Mouse (Mus musculus): ENCODE results near the gene Ctnnal1. TPM values are rescaled to one million over a fixed set of nuclear protein-coding genes. Genes with fewer than 3 reads are reported as not detected.

Gene Ctnnal1
- polyA plus RNA-seq (2015; fragmentation: Nextera tagmentation; extraction: Ambion mirVana): 6.7 and 8.0 TPM in 2 replicates

DNA sequence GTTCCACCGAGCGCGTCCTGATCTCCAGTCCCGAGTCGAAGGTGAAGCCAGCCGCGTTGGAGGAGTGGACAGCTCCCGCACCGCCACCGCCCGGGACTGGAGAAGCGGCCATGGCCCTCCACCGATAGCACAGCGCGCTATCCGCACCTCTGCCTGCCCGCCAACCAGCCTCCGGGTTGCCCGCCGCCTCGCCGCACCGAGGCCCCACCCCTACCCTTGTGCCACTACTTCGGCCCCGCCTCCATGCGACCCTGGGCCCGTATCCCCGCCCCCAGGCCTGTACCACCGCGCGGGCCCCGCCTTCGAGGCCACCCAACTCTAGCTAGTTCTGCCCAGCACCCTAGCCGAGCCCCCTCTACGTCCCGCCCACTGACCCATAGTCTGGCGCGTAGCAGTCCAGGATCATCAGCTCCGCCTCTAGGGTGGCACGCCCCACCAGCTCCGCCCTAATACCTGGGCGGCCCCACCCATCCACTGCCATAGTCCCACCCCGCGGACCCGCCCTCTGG is at the start of gene Ctnnal1:
Ctnnal1 (minus strand) TSS at position 186 of the 509 bp plus-strand sequence.
- WGBS (ENCODE audit: insufficient replicate concordance): under 1% methylated on average over 45 of the region's 45 CpGs
- Histone ChIP-seq H3K4me2 (peak within 1 kb of the TSS; percentile 98), H3K9ac (peak within 1 kb of the TSS; percentile 81), H3K36me3 (replicated peaks) (no peaks in the 10 kb centered on the region), H3K4me1 (replicated peaks) (peaks cover 47% of the 10 kb centered on the region), H3K4me3 (replicated peaks) (peak within 1 kb of the TSS; percentile 82), H3K9me3 (replicated peaks) (no peaks in the 10 kb centered on the region), H3K27me3 (no peaks in the 10 kb centered on the region), H3K27ac (replicated peaks) (peak within 1 kb of the TSS; percentile 88)
- ATAC-seq (ENCODE audit: insufficient read depth): peak; percentile 92

DNA sequence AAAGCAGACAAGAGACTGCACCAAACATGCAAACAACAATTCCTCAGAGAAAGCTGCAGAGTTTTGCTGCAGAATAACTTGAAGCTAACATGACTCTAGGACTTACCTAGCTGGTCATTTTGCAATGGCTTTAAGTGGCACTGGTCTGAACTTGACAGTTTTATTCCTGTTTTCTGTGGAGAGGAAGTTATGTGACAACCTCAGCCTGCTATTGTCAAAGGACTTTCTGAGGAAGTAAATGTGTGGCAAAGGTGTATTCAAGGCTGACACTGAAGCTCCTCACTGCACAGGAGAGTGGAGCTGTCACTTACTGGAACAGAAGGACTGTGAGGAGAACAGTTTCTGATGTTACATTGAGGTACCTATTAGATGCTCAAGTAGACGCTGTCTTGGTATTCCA is 49.8 kb upstream of the Ctnnal1 start:
- Histone ChIP-seq H3K9me3 (replicated peaks) (no peaks in the 10 kb centered on the region), H3K27ac (replicated peaks) (no peak overlapping the region), H3K4me2 (no peak overlapping the region), H3K36me3 (replicated peaks) (peaks cover 49% of the 10 kb centered on the region), H3K4me3 (replicated peaks) (no peak overlapping the region), H3K27me3 (no peaks in the 10 kb centered on the region), H3K4me1 (replicated peaks) (no peaks in the 10 kb centered on the region), H3K9ac (no peak overlapping the region)
- whole genome bisulfite sequencing (ENCODE audit: insufficient replicate concordance): 76% methylated on average over 1 of the region's 1 CpGs
- no peak for ATAC-seq (ENCODE audit: insufficient read depth)

DNA sequence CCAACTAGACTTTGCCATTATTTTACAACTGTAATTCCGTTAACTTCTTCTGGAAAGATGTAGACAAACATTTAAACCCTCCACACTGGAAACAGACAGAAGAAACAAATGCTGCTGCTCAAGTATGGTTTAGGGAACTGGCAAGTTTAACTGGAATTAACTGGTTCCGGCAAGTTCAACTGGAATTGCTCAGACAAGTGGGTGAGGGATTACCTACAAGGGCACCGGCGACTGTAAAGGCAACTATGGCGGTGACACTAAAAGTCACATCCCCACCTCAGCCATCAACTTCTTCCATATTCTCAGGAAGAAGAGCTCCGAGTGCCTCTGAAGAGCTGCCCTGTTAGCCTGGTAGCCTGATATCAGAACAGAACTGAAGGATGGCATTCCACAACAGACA is 49.4 kb upstream of the Ctnnal1 start:
- Histone ChIP-seq H3K4me1 (replicated peaks) (no peaks in the 10 kb centered on the region), H3K27ac (replicated peaks) (no peak overlapping the region), H3K9me3 (replicated peaks) (no peaks in the 10 kb centered on the region), H3K4me3 (replicated peaks) (no peak overlapping the region), H3K9ac (no peak overlapping the region), H3K27me3 (no peaks in the 10 kb centered on the region), H3K36me3 (replicated peaks) (peaks cover 49% of the 10 kb centered on the region), H3K4me2 (no peak overlapping the region)
- WGBS (ENCODE audit: insufficient replicate concordance): 84% methylated on average over 6 of the region's 6 CpGs
- no peak for ATAC-seq (ENCODE audit: insufficient read depth)

GRCm38 (mm10) chr4:56912382-56913001 is 47.5 kb upstream of the Ctnnal1 start:
- no peaks in the 10 kb centered on the region for H3K27me3 ChIP-seq
- H3K4me2 ChIP-seq: no peak overlapping the region
- H3K27ac ChIP-seq (replicated peaks): no peak overlapping the region
- WGBS (ENCODE audit: insufficient replicate concordance): 88% methylated on average over 7 of the region's 7 CpGs
- H3K36me3 ChIP-seq (replicated peaks): peaks cover 53% of the 10 kb centered on the region
- ATAC-seq (ENCODE audit: insufficient read depth): no peak
- no peak overlapping the region for H3K9ac ChIP-seq
- H3K4me3 ChIP-seq (replicated peaks): no peak overlapping the region
- no peaks in the 10 kb centered on the region for H3K9me3 ChIP-seq (replicated peaks)
- no peaks in the 10 kb centered on the region for H3K4me1 ChIP-seq (replicated peaks)

DNA sequence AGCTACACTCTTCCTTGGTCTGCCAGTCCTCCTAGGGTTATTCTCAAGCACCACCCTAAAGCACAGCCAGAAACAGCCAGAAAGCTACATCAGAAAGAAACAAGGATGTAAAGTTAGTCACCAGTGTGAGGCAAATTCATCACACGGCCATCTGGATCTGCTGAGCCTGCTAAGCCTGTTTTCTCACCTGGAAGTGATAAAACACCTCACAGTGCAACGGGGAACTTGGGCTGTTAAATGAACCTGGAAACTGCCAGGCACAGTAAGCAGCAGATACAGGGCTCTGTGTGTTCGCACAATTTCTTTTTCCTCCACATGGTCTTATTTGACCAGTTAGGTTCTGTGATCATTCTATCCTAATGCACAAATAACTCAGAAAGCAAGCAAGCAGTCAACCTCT is 44.6 kb upstream of the Ctnnal1 start:
- H3K4me1 ChIP-seq (replicated peaks): no peaks in the 10 kb centered on the region
- WGBS (ENCODE audit: insufficient replicate concordance): 71% methylated on average over 3 of the region's 3 CpGs
- no peak overlapping the region for H3K9ac ChIP-seq
- no peak for ATAC-seq (ENCODE audit: insufficient read depth)
- no peak overlapping the region for H3K4me3 ChIP-seq (replicated peaks)
- no peaks in the 10 kb centered on the region for H3K27me3 ChIP-seq
- H3K9me3 ChIP-seq (replicated peaks): no peaks in the 10 kb centered on the region
- H3K4me2 ChIP-seq: no peak overlapping the region
- H3K36me3 ChIP-seq (replicated peaks): peaks cover 48% of the 10 kb centered on the region
- no peak overlapping the region for H3K27ac ChIP-seq (replicated peaks)

- no peak overlapping the region for H3K9ac ChIP-seq
- H3K27ac ChIP-seq (replicated peaks): no peak overlapping the region
- H3K9me3 ChIP-seq (replicated peaks): no peaks in the 10 kb centered on the region
- no peak for ATAC-seq (ENCODE audit: insufficient read depth)
- no peak overlapping the region for H3K4me2 ChIP-seq
- 79% methylated on average over 5 of the region's 5 CpGs for WGBS (ENCODE audit: insufficient replicate concordance)
- H3K4me1 ChIP-seq (replicated peaks): no peaks in the 10 kb centered on the region
- H3K27me3 ChIP-seq: no peaks in the 10 kb centered on the region
- H3K36me3 ChIP-seq (replicated peaks): peaks cover 54% of the 10 kb centered on the region
- H3K4me3 ChIP-seq (replicated peaks): no peak overlapping the region
These were observed 42.7 kb upstream of the Ctnnal1 start for GRCm38 (mm10) chr4:56907671-56908070.

DNA sequence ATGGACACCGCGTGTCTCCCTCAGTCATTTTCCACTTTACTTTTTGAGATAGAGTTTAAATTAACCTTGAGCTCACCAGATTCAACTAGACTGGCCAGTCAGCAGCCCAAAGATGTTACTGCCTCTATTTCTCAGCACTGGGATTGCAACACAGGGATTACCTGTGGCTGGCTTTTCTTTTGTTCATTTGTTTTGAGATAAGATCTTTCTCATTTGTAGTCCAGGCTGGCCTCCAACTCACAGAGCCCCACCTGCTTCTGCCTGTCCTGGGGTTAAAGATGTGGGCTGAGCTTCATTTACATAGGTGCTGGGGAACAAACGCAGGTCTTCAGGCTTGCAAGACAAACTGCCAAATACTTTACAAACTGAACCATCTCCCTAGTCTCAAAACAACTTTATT is 41.9 kb upstream of the Ctnnal1 start:
- no peak overlapping the region for H3K27ac ChIP-seq (replicated peaks)
- peaks cover 58% of the 10 kb centered on the region for H3K36me3 ChIP-seq (replicated peaks)
- no peak overlapping the region for H3K4me3 ChIP-seq (replicated peaks)
- no peak overlapping the region for H3K4me2 ChIP-seq
- 80% methylated on average over 3 of the region's 3 CpGs for WGBS (ENCODE audit: insufficient replicate concordance)
- no peak for ATAC-seq (ENCODE audit: insufficient read depth)
- H3K9ac ChIP-seq: no peak overlapping the region
- H3K27me3 ChIP-seq: no peaks in the 10 kb centered on the region
- no peaks in the 10 kb centered on the region for H3K4me1 ChIP-seq (replicated peaks)
- H3K9me3 ChIP-seq (replicated peaks): no peaks in the 10 kb centered on the region

GRCm38 (mm10) chr4:56905507-56905906 is 40.5 kb upstream of the Ctnnal1 start:
- Histone ChIP-seq H3K36me3 (replicated peaks) (peaks cover 57% of the 10 kb centered on the region), H3K27me3 (no peaks in the 10 kb centered on the region), H3K4me3 (replicated peaks) (no peak overlapping the region), H3K27ac (replicated peaks) (no peak overlapping the region), H3K4me1 (replicated peaks) (no peaks in the 10 kb centered on the region), H3K9me3 (replicated peaks) (no peaks in the 10 kb centered on the region), H3K9ac (no peak overlapping the region), H3K4me2 (no peak overlapping the region)
- WGBS (ENCODE audit: insufficient replicate concordance): 68% methylated on average over 5 of the region's 5 CpGs
- ATAC-seq (ENCODE audit: insufficient read depth): no peak

DNA sequence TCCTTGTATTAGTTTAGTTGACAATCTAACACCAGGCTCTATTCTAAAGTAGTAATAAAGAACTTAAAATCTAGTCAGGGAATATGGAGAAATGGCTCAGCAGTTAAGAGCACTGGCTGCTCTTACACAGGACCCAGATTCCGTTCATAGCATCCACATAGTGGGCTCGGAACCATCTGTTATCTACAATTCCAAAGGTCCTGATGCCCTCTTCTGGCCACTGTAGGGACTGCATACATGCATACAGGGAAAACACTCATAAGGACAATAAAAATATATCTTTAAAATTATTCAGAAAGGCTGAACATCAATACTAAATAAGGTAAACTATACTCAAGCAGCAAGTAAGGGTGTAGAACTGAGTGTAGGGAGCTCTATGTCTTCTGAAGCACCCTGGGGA is 36.7 kb upstream of the Ctnnal1 start:
- Histone ChIP-seq H3K9ac (no peak overlapping the region), H3K9me3 (replicated peaks) (no peaks in the 10 kb centered on the region), H3K4me3 (replicated peaks) (no peak overlapping the region), H3K4me2 (no peak overlapping the region), H3K4me1 (replicated peaks) (no peaks in the 10 kb centered on the region), H3K36me3 (replicated peaks) (peaks cover 69% of the 10 kb centered on the region), H3K27me3 (no peaks in the 10 kb centered on the region), H3K27ac (replicated peaks) (no peak overlapping the region)
- WGBS (ENCODE audit: insufficient replicate concordance): 78% methylated on average over 2 of the region's 2 CpGs
- ATAC-seq (ENCODE audit: insufficient read depth): no peak

- no peak overlapping the region for H3K9ac ChIP-seq
- 81% methylated on average over 8 of the region's 8 CpGs for WGBS (ENCODE audit: insufficient replicate concordance)
- no peaks in the 10 kb centered on the region for H3K4me1 ChIP-seq (replicated peaks)
- no peak overlapping the region for H3K4me2 ChIP-seq
- H3K27me3 ChIP-seq: no peaks in the 10 kb centered on the region
- peaks cover 69% of the 10 kb centered on the region for H3K36me3 ChIP-seq (replicated peaks)
- no peak overlapping the region for H3K4me3 ChIP-seq (replicated peaks)
- no peak for ATAC-seq (ENCODE audit: insufficient read depth)
- no peaks in the 10 kb centered on the region for H3K9me3 ChIP-seq (replicated peaks)
- no peak overlapping the region for H3K27ac ChIP-seq (replicated peaks)
These were observed 34.2 kb upstream of the Ctnnal1 start for GRCm38 (mm10) chr4:56899216-56899615.

DNA sequence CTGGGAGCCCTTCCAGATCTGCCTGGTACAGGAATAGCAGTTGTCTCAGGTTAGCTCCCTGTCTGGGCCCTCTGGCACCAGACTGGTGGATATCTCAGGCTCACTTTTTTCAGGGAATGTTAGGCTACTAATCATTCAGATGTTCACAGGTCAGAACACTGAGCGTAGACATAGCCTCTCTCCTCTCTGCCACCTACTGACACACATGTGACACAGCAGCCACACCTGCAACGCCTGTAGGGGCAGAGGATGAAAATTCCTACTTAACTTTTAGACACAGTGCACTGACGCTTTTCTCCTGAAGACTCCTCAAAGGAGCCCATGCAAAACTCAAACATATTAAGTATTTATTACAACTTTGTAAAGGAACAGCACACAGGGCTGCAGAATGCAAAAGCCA is 32.5 kb upstream of the Ctnnal1 start:
- H3K27ac ChIP-seq (replicated peaks): no peak overlapping the region
- no peaks in the 10 kb centered on the region for H3K27me3 ChIP-seq
- peaks cover 6% of the 10 kb centered on the region for H3K4me1 ChIP-seq (replicated peaks)
- peaks cover 57% of the 10 kb centered on the region for H3K36me3 ChIP-seq (replicated peaks)
- H3K9me3 ChIP-seq (replicated peaks): no peaks in the 10 kb centered on the region
- no peak overlapping the region for H3K9ac ChIP-seq
- H3K4me3 ChIP-seq (replicated peaks): no peak overlapping the region
- 67% methylated on average over 3 of the region's 3 CpGs for WGBS (ENCODE audit: insufficient replicate concordance)
- ATAC-seq (ENCODE audit: insufficient read depth): no peak
- no peak overlapping the region for H3K4me2 ChIP-seq

- H3K9ac ChIP-seq: no peak overlapping the region
- H3K27me3 ChIP-seq: no peaks in the 10 kb centered on the region
- H3K4me1 ChIP-seq (replicated peaks): peaks cover 8% of the 10 kb centered on the region
- H3K4me2 ChIP-seq: no peak overlapping the region
- H3K9me3 ChIP-seq (replicated peaks): no peaks in the 10 kb centered on the region
- no peak overlapping the region for H3K4me3 ChIP-seq (replicated peaks)
- no peak for ATAC-seq (ENCODE audit: insufficient read depth)
- peaks cover 55% of the 10 kb centered on the region for H3K36me3 ChIP-seq (replicated peaks)
- H3K27ac ChIP-seq (replicated peaks): no peak overlapping the region
- WGBS (ENCODE audit: insufficient replicate concordance): 79% methylated on average over 3 of the region's 3 CpGs
These were observed 29.2 kb upstream of the Ctnnal1 start for GRCm38 (mm10) chr4:56894196-56894595.

Measured in liver, embryonic 15.5 days (tissue).